Mouse (Mus musculus) urinary bladder, adult 18-20 months (tissue): ENCODE measurements around the gene Scand1.

ENCODE experiments used
- DNase-seq, 2 experiments: peaks; one replicate each; pipeline ENCODE4 v3.0.0; 2022; ENCODE audit warnings: low spot score in 2 of 2, mixed read lengths in 2 of 2

Scand1 gene

GRCm38 (mm10) chr2:156307261-156307660 lies 5.2 kb downstream of the Scand1 start:
- DNase-seq = no peak

GRCm38 (mm10) chr2:156305818-156306217 lies 6.7 kb downstream of the Scand1 start:
- no peak for DNase-seq

GRCm38 (mm10) chr2:156304351-156304750 lies 8.2 kb downstream of the Scand1 start:
- no peak for DNase-seq

- DNase-seq = no peak
These were observed 10.4 kb downstream of the Scand1 start for GRCm38 (mm10) chr2:156302063-156302462.

- no peak for DNase-seq
These were observed 14.0 kb downstream of the Scand1 start for GRCm38 (mm10) chr2:156298458-156298857.

GRCm38 (mm10) chr2:156297653-156298052 lies 14.9 kb downstream of the Scand1 start:
- no peak for DNase-seq

GRCm38 (mm10) chr2:156296190-156296589 lies 16.3 kb downstream of the Scand1 start:
- no peak for DNase-seq

GRCm38 (mm10) chr2:156295601-156296063 lies 16.9 kb downstream of the Scand1 start:
- DNase-seq = no peak

GRCm38 (mm10) chr2:156291998-156292397 lies 20.5 kb downstream of the Scand1 start:
- no peak for DNase-seq

- DNase-seq = no peak
These were observed 22.8 kb downstream of the Scand1 start for GRCm38 (mm10) chr2:156289552-156290160.

GRCm38 (mm10) chr2:156288222-156288621 lies 24.3 kb downstream of the Scand1 start:
- no peak for DNase-seq

GRCm38 (mm10) chr2:156286733-156287132 lies 25.8 kb downstream of the Scand1 start:
- DNase-seq = no peak

GRCm38 (mm10) chr2:156285161-156285560 lies 27.3 kb downstream of the Scand1 start:
- DNase-seq = no peak

- no peak for DNase-seq
These were observed 31.3 kb downstream of the Scand1 start for GRCm38 (mm10) chr2:156281227-156281626.

- peak; percentile 55 to 78 for DNase-seq
These were observed 34.1 kb downstream of the Scand1 start for GRCm38 (mm10) chr2:156278226-156279017.

- no peak for DNase-seq
These were observed 40.0 kb downstream of the Scand1 start for GRCm38 (mm10) chr2:156272553-156272952.

GRCm38 (mm10) chr2:156267636-156268035 lies 44.9 kb downstream of the Scand1 start:
- no peak for DNase-seq

- DNase-seq = no peak
These were observed 49.2 kb downstream of the Scand1 start for GRCm38 (mm10) chr2:156263204-156263893.
